Mouse (Mus musculus) heart, embryonic 12.5 days (tissue): ENCODE measurements around the gene Ralbp1. TPM values are rescaled to one million over a fixed set of nuclear protein-coding genes. Genes with fewer than 3 reads are reported as not detected.

Experiments used
- ATAC-seq: fragments of 200-750 bp; cut with Nextera tagmentation; 2 replicates; pipeline ENCODE4 v1.8.0; 2017; ENCODE audit warnings: moderate TSS enrichment, moderate library complexity; ENCODE audit not compliant: insufficient number of reproducible peaks, low FRiP score
- H3K27ac ChIP-seq: fragments of 300-500 bp; sonication (generic); 2 replicates; pipeline ENCODE4 v1.5.1; 2016; ENCODE audit warnings: mild to moderate bottlenecking, moderate library complexity; ENCODE audit not compliant: poor library complexity, severe bottlenecking
- H3K27me3 ChIP-seq: fragments of 300-500 bp; sonication (generic); replicated peaks from 2 replicates; pipeline ENCODE4 v1.6.1; 2016; ENCODE audit warnings: mild to moderate bottlenecking, moderate library complexity
- H3K36me3 ChIP-seq: fragments of 300-500 bp; sonication (generic); 2 replicates; pipeline ENCODE4 v1.6.1; 2016; ENCODE audit warnings: mild to moderate bottlenecking, moderate library complexity
- H3K4me1 ChIP-seq: fragments of 300-500 bp; sonication (generic); replicated peaks from 2 replicates; pipeline ENCODE4 v1.6.1; 2016; ENCODE audit warnings: mild to moderate bottlenecking
- H3K4me2 ChIP-seq: fragments of 300-500 bp; sonication (generic); 2 replicates; pipeline ENCODE4 v1.6.1; 2016; ENCODE audit warnings: mild to moderate bottlenecking, moderate library complexity
- H3K4me3 ChIP-seq: fragments of 300-500 bp; sonication (generic); 2 replicates; pipeline ENCODE4 v1.5.1; 2016; ENCODE audit warnings: mild to moderate bottlenecking
- H3K9ac ChIP-seq: fragments of 300-500 bp; sonication (generic); 2 replicates; pipeline ENCODE4 v1.6.1; 2016; ENCODE audit warnings: mild to moderate bottlenecking, moderate library complexity
- H3K9me3 ChIP-seq: fragments of 300-500 bp; sonication (generic); replicated peaks from 2 replicates; pipeline ENCODE4 v1.6.1; 2016; ENCODE audit warnings: mild to moderate bottlenecking, moderate library complexity
- WGBS: fragments of 180-500 bp; shearing (Covaris S2); methylation state at CpG from one replicate; pipeline ENCODE4 v1.1.7; 2016; 5-methylcytosine and 5-hydroxymethylcytosine counted together
- polyA plus RNA-seq: library from polyadenylated mRNA; unstranded; fragments of >200 nt; fragmentation: Nextera tagmentation; extraction: Ambion mirVana; gene quantifications from 2 replicates; pipeline ENCODE4 v1.2.1, GENCODE M21; 2016

Gene Ralbp1
- polyA plus RNA-seq, 1 experiment from 2014 or later, result 41.1 TPM

DNA sequence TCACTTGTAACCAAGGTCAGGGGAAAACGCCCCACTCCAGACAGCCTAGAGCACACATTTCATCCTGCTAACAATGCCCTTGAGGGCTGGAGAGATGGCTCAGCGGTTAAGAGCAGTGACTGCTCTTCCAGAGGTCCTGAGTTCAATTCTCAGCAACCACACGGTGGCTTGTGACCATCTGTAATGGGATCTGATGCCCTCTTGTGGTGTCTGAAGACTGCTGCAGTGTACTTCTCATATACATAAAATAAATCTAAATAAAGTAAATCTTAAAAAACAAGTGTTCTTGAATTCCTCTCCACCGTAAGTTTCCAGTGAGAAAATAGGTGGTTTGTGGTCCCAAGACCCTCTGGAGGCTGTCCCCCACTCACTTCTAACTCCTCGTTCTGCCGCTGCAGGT, 33.8 kb downstream of the Ralbp1 start:
- Histone ChIP-seq H3K4me1 (peaks cover 20% of the 10 kb centered on the region), H3K4me3 (no peak overlapping the region), H3K4me2 (no peak overlapping the region), H3K27me3 (no peaks in the 10 kb centered on the region), H3K9me3 (peaks cover 4% of the 10 kb centered on the region), H3K36me3 (peaks cover 75% of the 10 kb centered on the region), H3K27ac (no peak overlapping the region), H3K9ac (no peak overlapping the region)
- 89% methylated on average over 6 of the region's 6 CpGs for WGBS
- ATAC-seq, result no peak

DNA sequence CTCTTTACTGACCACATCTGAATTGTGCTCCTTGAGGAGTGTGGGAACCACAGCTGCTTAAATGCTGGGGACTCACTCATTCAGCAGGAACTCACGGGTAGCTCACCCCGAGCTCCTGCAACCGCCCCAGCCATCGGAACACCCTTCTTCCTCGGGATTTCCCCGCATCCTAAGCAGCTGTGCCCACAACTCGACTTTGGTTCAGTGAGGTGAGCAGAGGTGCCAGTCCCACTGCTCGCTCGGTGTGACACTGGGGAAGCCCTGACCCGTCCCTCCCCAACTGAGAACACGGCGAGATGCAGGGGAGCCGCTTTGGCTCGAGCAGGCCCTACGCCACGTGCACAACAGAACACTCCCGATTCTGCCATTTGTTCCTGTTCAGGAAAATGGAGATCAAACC, 35.1 kb downstream of the Ralbp1 start:
- no peak for ATAC-seq
- Histone ChIP-seq H3K9ac (no peak overlapping the region), H3K4me3 (no peak overlapping the region), H3K4me2 (no peak overlapping the region), H3K9me3 (peaks cover under 1% of the 10 kb centered on the region), H3K36me3 (peaks cover 66% of the 10 kb centered on the region), H3K27ac (no peak overlapping the region), H3K4me1 (peaks cover 17% of the 10 kb centered on the region), H3K27me3 (no peaks in the 10 kb centered on the region)
- WGBS, result 88% methylated on average over 17 of the region's 17 CpGs

DNA sequence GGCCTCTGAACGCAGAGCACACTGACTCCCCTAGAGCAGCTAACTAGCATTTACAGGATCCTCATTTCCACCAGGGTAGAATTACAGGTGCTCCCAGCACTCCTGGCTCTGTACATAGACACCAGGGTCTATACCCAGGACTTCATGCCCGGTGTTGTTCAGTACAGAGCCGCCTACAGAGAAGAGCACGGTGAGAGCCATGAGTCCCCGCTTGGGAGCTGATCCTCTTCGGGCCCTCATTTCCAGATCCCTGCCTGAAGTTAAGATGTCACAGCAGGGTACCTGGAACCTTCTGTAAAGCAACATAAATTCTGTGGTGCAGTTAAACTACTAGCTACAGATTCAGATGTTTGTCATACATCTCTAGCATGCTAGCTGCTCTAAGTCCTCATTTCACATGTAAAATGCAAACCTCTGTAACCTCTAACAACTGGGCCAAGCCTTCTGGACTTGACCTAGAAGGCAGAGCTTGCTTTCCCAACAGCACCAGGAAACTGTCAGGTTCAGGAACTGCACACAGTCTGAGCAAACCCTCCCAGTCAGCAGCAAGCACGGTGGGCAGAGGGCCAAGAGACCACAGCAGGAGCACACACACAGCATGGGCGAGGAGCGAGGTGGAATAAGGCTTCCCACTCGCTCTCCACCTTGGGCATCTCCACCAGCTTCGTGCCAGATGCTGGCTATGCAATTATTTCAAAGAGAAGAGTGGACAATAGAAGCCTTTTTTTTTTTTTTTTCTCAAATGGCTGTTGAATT, 37.7 kb downstream of the Ralbp1 start:
- Histone ChIP-seq H3K27ac (no peak overlapping the region; the same call in 1 of the 2 replicates), H3K9me3 (no peaks in the 10 kb centered on the region), H3K36me3 (peaks cover 75% of the 10 kb centered on the region), H3K9ac (no peak overlapping the region), H3K27me3 (no peaks in the 10 kb centered on the region), H3K4me1 (peaks cover 17% of the 10 kb centered on the region), H3K4me3 (no peak overlapping the region), H3K4me2 (no peak overlapping the region)
- ATAC-seq, result no peak
- WGBS, result 83% methylated on average over 11 of the region's 11 CpGs

DNA sequence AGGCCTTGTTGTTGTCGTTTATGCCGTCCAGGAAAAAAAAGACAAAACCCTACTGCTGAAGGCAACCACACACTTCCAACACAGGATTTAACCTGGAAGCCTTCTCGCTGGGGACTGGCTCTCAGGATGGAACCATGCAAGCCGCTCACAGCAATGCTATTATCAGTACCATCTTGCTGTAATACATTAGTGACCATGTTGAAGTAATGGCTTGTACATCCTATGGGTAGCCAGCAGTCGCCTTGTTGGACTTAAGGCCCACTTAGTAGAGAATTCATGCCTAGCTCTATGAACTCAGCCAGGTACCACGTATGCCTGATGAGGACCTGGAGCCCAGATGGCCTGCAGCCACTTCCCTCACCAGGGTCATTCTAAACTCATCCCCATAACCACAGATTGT, 40.2 kb downstream of the Ralbp1 start:
- H3K4me2 ChIP-seq, result no peak overlapping the region
- 87% methylated on average over 6 of the region's 6 CpGs for WGBS
- H3K27me3 ChIP-seq, result no peaks in the 10 kb centered on the region
- no peak overlapping the region for H3K4me3 ChIP-seq
- no peak overlapping the region for H3K9ac ChIP-seq
- peaks cover 74% of the 10 kb centered on the region for H3K36me3 ChIP-seq
- H3K9me3 ChIP-seq, result no peaks in the 10 kb centered on the region
- no peak overlapping the region for H3K27ac ChIP-seq
- ATAC-seq, result no peak
- H3K4me1 ChIP-seq, result peaks cover 15% of the 10 kb centered on the region

DNA sequence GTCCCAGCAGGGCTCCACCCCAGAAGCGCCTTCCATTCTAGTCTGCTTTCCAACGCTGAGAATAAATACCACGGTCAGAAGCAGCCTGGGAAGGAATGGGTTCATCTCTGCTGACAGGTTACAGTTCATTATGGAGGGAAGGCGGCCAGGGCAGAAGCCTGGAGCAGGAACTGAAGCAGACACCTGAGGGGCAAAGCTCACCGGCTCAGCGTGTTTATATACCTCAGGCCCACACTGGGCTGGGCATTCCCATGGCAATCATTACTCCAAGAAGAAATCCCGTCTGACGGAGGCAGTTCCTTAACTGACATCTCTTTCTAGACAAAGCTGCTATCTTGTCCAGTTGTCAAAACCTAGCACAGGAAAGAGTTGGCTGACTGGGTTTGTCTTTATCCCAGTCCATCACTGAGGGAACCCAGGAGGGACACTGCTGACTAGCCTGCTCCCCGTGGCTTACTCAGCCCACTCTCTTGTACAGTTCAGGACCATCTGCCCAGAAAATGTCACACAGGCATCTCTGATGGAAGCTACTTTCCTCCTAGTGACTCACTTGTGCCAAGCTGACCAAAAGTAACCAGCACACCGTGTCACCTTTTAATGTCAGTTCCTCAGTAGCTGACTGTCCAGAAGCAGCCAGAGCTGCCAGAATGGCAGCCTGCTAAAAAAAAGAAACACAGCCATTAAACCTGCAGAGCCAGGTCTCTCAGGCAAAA, 42.8 kb downstream of the Ralbp1 start:
- Histone ChIP-seq H3K9me3 (no peaks in the 10 kb centered on the region), H3K9ac (no peak overlapping the region), H3K27ac (no peak overlapping the region), H3K4me3 (no peak overlapping the region), H3K36me3 (peaks cover 83% of the 10 kb centered on the region), H3K27me3 (no peaks in the 10 kb centered on the region), H3K4me2 (no peak overlapping the region), H3K4me1 (peaks cover 3% of the 10 kb centered on the region)
- WGBS, result 84% methylated on average over 10 of the region's 10 CpGs
- no peak for ATAC-seq

DNA sequence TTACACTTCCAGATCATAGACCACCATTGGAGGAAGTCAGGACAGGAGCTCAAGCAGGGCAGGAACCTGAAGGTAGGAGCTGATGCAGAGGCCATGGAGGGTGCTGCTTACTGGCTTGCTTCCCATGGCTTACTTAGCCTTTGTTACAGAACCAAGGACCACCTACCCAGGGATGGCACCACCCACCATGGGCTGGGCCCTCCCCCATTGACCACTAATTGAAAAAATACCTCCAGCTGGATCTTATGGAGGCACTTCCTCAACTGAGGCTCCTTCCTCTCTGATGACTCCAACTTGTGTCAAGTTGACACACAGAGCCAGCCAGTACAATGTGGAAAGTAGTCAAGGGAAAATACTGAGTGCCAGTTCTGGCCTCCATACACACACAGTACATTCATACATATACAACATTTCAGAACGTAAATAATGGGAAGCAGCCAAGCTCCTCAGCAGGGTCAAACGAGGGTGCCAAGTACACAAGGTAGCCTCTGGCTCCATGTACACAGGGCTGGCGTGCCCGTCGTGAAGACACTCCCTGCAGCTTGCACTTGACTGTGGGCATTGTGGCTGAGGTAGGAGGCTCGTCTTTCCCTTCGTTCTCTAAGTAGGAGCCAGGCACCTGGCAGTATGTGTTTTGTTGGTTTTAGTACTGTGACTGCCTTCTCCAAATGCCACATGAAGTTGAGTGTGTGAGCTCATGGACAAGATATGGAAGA, 45.9 kb downstream of the Ralbp1 start:
- no peaks in the 10 kb centered on the region for H3K9me3 ChIP-seq
- H3K4me1 ChIP-seq, result no peaks in the 10 kb centered on the region
- no peak overlapping the region for H3K9ac ChIP-seq
- peaks cover 94% of the 10 kb centered on the region for H3K36me3 ChIP-seq
- ATAC-seq, result no peak
- H3K27ac ChIP-seq, result no peak overlapping the region
- no peak overlapping the region for H3K4me3 ChIP-seq
- H3K4me2 ChIP-seq, result no peak overlapping the region
- WGBS, result 87% methylated on average over 7 of the region's 7 CpGs
- H3K27me3 ChIP-seq, result no peaks in the 10 kb centered on the region

DNA sequence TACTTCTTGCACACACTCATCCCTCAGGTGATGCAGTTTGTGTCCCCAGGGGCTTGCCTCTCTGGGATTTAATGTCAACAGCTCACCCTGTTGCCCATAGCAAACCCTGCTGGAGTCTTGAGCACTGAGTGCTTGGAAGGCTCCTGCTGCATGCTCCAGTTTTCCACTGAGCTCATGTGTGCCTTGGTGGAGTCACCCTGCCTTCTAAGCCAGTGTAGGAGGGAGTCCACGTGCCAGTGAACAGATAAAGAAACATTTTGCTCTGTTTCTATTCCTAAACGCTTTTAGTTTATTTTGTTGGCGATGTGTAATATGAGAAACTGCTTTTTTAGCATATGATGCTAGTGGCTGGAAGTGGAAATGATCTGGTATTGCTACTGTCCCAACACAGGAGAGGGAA, 48.9 kb downstream of the Ralbp1 start:
- Histone ChIP-seq H3K27me3 (no peaks in the 10 kb centered on the region), H3K36me3 (peaks cover 90% of the 10 kb centered on the region), H3K4me1 (no peaks in the 10 kb centered on the region), H3K4me3 (no peak overlapping the region), H3K4me2 (no peak overlapping the region), H3K9ac (no peak overlapping the region), H3K27ac (no peak overlapping the region), H3K9me3 (no peaks in the 10 kb centered on the region)
- ATAC-seq, result no peak
- WGBS, result 90% methylated on average over 3 of the region's 3 CpGs

DNA sequence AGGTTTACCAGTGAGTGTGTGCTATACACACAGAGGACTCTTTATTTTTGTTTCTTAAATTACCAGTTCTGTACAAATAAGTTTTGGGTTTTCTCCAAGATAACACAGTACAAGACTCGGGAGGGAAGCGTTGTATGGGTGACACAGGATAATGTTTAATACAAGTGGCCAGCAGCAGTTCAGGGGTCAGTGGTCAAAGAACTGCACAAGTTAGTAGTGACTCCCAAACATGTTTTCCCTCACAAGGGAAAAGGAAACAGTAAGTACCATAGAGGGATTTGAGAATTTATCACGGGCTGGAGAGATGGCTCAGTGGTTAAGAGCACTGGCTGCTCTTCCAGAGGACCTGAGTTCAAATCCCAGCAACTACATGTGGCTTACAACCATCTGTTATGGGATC, 51.7 kb downstream of the Ralbp1 start:
- Histone ChIP-seq H3K36me3 (peaks cover 92% of the 10 kb centered on the region), H3K27me3 (no peaks in the 10 kb centered on the region), H3K4me3 (no peak overlapping the region), H3K9ac (no peak overlapping the region), H3K4me1 (peaks cover 3% of the 10 kb centered on the region; the same call in 1 of the 2 replicates), H3K4me2 (no peak overlapping the region), H3K9me3 (no peaks in the 10 kb centered on the region), H3K27ac (no peak overlapping the region)
- WGBS, result 89% methylated on average over 3 of the region's 3 CpGs
- no peak for ATAC-seq

DNA sequence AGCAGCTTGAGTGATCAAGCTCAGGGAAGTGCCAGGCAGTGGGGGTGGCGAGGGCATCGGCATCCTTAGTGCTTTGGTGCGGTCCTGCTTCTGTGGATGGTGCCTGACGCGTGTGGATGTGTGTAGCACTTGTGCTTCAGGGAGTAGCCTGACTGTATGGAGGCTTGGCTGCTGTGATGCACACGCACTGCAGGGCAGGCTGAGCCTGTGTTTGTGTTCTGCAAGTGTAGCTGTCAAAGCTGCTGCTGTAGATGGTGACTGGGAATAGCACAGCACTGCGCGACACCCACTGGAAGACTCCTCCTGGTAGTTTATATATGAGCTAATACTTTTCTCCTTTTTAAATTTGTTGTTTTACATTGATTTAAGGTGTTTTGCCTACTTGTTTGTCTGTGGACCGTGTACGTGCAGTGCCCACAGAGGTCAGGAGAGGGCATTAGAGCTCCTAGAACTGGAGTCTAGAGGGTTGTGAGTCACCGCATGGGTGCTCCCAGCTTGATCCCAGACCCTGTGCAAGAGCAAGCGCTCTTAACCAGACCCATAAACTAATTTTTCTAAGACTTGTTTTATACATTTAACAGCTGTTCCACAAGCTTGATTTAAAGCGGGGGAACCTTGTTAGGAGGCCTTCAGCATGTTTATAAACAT, 55.3 kb downstream of the Ralbp1 start:
- Histone ChIP-seq H3K4me1 (peaks cover 3% of the 10 kb centered on the region; the same call in 1 of the 2 replicates), H3K27me3 (no peaks in the 10 kb centered on the region), H3K9ac (no peak overlapping the region), H3K9me3 (no peaks in the 10 kb centered on the region), H3K36me3 (peaks cover 75% of the 10 kb centered on the region), H3K4me2 (no peak overlapping the region), H3K4me3 (no peak overlapping the region), H3K27ac (no peak overlapping the region)
- no peak for ATAC-seq
- WGBS, result 93% methylated on average over 13 of the region's 13 CpGs

DNA sequence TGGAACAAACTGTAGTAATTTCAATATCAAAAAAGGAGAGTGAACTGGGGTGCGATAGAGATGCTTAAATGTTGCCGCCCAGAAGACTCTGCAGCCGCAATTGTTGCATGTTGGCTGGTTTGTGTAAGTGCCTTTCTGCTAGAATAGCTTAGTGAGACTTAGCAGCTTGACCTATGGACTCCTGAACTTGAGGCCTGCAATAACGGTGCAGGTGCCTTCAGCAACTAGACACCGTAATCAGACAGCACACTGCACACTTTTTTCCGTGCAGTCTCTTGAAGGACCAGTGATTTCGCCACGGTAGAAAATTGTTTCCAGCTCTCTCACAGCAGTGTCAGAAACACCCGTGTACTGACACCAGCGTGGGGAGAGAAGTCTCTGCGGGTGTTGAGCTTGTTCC, 56.6 kb downstream of the Ralbp1 start:
- no peak overlapping the region for H3K27ac ChIP-seq
- H3K9me3 ChIP-seq, result no peaks in the 10 kb centered on the region
- no peak overlapping the region for H3K9ac ChIP-seq
- no peak overlapping the region for H3K4me2 ChIP-seq
- peaks cover 6% of the 10 kb centered on the region; the same call in 1 of the 2 replicates for H3K4me1 ChIP-seq
- no peak for ATAC-seq
- H3K36me3 ChIP-seq, result peaks cover 79% of the 10 kb centered on the region
- WGBS, result 94% methylated on average over 11 of the region's 11 CpGs
- no peaks in the 10 kb centered on the region for H3K27me3 ChIP-seq
- H3K4me3 ChIP-seq, result no peak overlapping the region

DNA sequence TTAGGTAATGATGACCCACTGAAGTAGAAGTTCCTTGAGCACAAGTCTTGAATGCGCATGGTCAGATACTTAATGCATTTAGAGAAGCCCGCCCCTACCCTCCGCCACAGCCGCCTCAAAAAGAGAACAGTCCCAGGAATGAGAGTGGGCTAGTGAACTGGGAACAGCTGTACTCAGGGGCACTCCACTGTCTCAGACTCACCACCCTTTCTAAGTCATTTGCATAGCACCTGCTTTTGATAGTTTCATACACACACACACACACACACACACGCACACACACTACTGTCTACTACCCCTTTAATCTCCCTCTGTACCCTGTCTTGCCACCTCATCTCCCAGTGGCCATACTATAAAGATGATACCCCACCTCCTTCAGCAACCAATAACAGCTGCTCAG, 57.7 kb downstream of the Ralbp1 start:
- WGBS, result 95% methylated on average over 5 of the region's 5 CpGs
- H3K9ac ChIP-seq, result no peak overlapping the region
- H3K4me3 ChIP-seq, result no peak overlapping the region
- no peak overlapping the region for H3K27ac ChIP-seq
- no peaks in the 10 kb centered on the region for H3K9me3 ChIP-seq
- H3K4me2 ChIP-seq, result no peak overlapping the region
- H3K4me1 ChIP-seq, result peaks cover 8% of the 10 kb centered on the region; the same call in 1 of the 2 replicates
- peaks cover 71% of the 10 kb centered on the region for H3K36me3 ChIP-seq
- no peaks in the 10 kb centered on the region for H3K27me3 ChIP-seq
- no peak for ATAC-seq
